Mouse (Mus musculus): Measurements from ENCODE around the gene Il12a.
A peak's percentile ranks its signal among the peaks of the same experiment; 100 is the strongest.

The Il12a gene

GRCm38 (mm10) chr3:68690344-68690743 is at the start of gene Il12a:
TSS of gene Il12a (plus strand) at chr3:68690644.
- DNase-seq (ENCODE audit: extremely low read depth, low read depth, low spot score), result no peak

- no peak for DNase-seq (ENCODE audit: extremely low read depth, low read depth, low spot score)
These were observed 47.5 kb upstream of the Il12a start for GRCm38 (mm10) chr3:68642935-68643334.

GRCm38 (mm10) chr3:68646387-68647130 is 43.9 kb upstream of the Il12a start:
- no peak for DNase-seq (ENCODE audit: extremely low read depth, low read depth, low spot score)

- DNase-seq (ENCODE audit: extremely low read depth, low read depth, low spot score), result no peak
These were observed 43.2 kb upstream of the Il12a start for GRCm38 (mm10) chr3:68647282-68647681.

- no peak for DNase-seq (ENCODE audit: extremely low read depth, low read depth, low spot score)
These were observed 40.2 kb upstream of the Il12a start for GRCm38 (mm10) chr3:68650251-68650650.

GRCm38 (mm10) chr3:68656607-68657352 is 33.7 kb upstream of the Il12a start:
- DNase-seq (ENCODE audit: extremely low read depth, low read depth, low spot score), result no peak

GRCm38 (mm10) chr3:68657589-68658245 is 32.7 kb upstream of the Il12a start:
- no peak for DNase-seq (ENCODE audit: extremely low read depth, low read depth, low spot score)

- DNase-seq (ENCODE audit: extremely low read depth, low read depth, low spot score), result no peak
These were observed 30.4 kb upstream of the Il12a start for GRCm38 (mm10) chr3:68659996-68660395.

GRCm38 (mm10) chr3:68660538-68660937 is 29.9 kb upstream of the Il12a start:
- no peak for DNase-seq (ENCODE audit: extremely low read depth, low read depth, low spot score)

GRCm38 (mm10) chr3:68662386-68662785 is 28.1 kb upstream of the Il12a start:
- no peak for DNase-seq (ENCODE audit: extremely low read depth, low read depth, low spot score)

- DNase-seq (ENCODE audit: extremely low read depth, low read depth, low spot score), result no peak
These were observed 26.1 kb upstream of the Il12a start for GRCm38 (mm10) chr3:68664337-68664736.

GRCm38 (mm10) chr3:68666377-68666776 is 24.1 kb upstream of the Il12a start:
- no peak for DNase-seq (ENCODE audit: extremely low read depth, low read depth, low spot score)

GRCm38 (mm10) chr3:68667852-68668251 is 22.6 kb upstream of the Il12a start:
- DNase-seq (ENCODE audit: extremely low read depth, low read depth, low spot score), result no peak

GRCm38 (mm10) chr3:68669418-68669974 is 20.9 kb upstream of the Il12a start:
- DNase-seq (ENCODE audit: extremely low read depth, low read depth, low spot score), result peak; percentile 18

GRCm38 (mm10) chr3:68674721-68675120 is 15.7 kb upstream of the Il12a start:
- no peak for DNase-seq (ENCODE audit: extremely low read depth, low read depth, low spot score)

GRCm38 (mm10) chr3:68675216-68675835 is 15.1 kb upstream of the Il12a start:
- no peak for DNase-seq (ENCODE audit: extremely low read depth, low read depth, low spot score)

- no peak for DNase-seq (ENCODE audit: extremely low read depth, low read depth, low spot score)
These were observed 14.3 kb upstream of the Il12a start for GRCm38 (mm10) chr3:68675980-68676678.

GRCm38 (mm10) chr3:68676831-68677303 is 13.6 kb upstream of the Il12a start:
- DNase-seq (ENCODE audit: extremely low read depth, low read depth, low spot score), result no peak

GRCm38 (mm10) chr3:68678805-68679585 is 11.4 kb upstream of the Il12a start:
- DNase-seq (ENCODE audit: extremely low read depth, low read depth, low spot score), result no peak

GRCm38 (mm10) chr3:68683579-68683978 is 6.9 kb upstream of the Il12a start:
- no peak for DNase-seq (ENCODE audit: extremely low read depth, low read depth, low spot score)

All from fat pad, adult 2 months (tissue).